Mouse (Mus musculus) erythroid progenitor cell, adult 5-6 weeks (primary cell): ENCODE measurements around the gene Nxn. TPM values are rescaled to one million over a fixed set of nuclear protein-coding genes. Genes with fewer than 3 reads are reported as not detected.

Experiments
- ATAC-seq: replicated peaks from 2 replicates; pipeline ENCODE4 v1.8.0; 2016; ENCODE audit warnings: moderate number of reproducible peaks, mild to moderate bottlenecking, moderate TSS enrichment, inconsistent platforms; ENCODE audit not compliant: poor library complexity, low FRiP score, severe bottlenecking
- total RNA-seq, 2 experiments: library from RNA; stranded (forward) in 1 of 2; stranded (reverse) in 1 of 2; fragments of 150-400 nt in 1 of 2; fragments of 186-747, 209-891 nt in 1 of 2; gene quantifications; 2 replicates each; pipeline versions ENCODE4 v1.2.3 to v1.2.4; 2015 to 2017; ENCODE audit warnings: low replicate concordance in 2 of 2

Nxn gene
- total RNA-seq, 2 experiments from 2014 or later, result 0.98 to 2.1 TPM

- ATAC-seq, result no peak
Measured at GRCm38 (mm10) chr11:76372120-76372519, 26.8 kb downstream of the Nxn start.

GRCm38 (mm10) chr11:76370491-76370890 is 28.4 kb downstream of the Nxn start:
- ATAC-seq, result no peak

DNA sequence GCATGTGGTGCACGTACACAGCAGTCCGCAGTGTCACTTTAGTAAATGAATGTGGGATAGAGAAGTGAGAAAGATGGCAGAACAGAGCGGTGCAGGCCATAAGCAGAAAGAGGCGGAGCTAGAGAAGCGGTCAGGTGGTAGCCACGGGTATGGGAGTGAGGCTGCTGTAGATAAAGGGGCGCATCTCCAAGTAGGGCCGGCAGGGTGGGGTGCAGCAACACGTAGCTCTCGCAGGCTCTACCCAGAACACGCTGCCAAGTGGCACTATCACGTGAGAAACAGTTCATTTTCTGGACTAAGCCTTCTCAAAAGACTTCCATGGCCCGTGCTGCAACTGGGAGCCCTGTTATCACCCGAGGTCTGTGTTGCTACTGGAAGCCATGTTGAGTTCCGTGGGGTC is 32.2 kb downstream of the Nxn start:
- no peak for ATAC-seq

DNA sequence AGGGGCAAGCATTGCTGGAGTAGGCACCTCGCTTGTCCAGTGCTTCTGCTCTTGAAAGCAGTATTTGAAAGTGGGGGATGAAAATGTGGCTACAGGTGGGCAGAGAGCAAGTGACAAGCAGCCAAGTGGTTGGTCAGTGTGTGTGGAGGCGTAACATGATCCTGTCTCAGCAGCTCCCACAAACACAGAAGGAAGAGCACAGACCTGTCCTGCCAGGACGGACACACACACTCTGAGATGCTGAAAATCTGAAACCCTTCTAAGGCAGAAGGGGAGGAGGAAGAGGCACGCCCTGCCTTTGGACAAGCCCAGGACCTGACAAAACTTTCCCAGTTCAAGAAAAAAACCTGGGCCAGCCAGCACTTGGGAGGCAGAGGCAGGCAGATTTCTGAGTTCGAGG is 34.9 kb downstream of the Nxn start:
- no peak for ATAC-seq

- ATAC-seq, result no peak
Measured at GRCm38 (mm10) chr11:76363636-76364035, 35.3 kb downstream of the Nxn start.

DNA sequence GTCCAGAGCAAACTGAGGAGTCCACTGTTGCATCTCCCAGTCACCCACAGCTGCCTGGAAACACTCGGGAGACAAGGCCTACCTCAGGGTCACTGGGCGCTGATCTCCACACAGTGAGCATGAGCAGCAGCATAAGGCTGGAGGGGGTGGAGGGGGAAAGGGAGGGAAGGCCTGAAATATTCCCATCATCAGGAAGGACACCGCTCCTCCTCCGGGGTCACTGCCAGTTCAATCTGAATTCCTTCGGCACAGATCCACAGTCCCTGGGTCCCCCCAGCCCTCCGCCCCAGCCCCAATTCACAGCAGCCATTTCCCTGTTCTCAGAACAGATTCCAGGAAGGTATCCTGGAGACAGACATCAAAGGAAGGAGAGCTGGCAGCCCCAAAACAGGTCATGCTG is 35.8 kb downstream of the Nxn start:
- ATAC-seq, result no peak

GRCm38 (mm10) chr11:76361422-76361821 is 37.5 kb downstream of the Nxn start:
- ATAC-seq, result no peak

DNA sequence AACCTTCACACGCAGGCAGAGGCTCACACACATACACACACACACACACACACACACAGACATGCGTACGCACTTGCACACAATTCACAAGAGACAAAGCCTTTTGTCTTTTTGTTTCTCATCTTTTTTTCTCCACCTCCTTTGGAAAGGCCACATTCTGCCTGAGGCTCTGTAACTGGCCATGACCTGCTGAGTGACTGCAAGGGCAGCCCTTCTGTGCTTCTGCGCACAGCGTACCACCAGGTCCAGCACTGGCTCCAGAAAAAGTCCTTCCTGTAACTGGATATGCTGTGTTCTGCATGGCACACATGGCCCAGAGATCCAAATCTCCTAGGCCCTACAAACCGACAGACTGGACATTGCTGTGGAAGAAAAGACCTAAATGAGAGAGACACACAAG is 38.7 kb downstream of the Nxn start:
- no peak for ATAC-seq

- ATAC-seq, result no peak
Measured at GRCm38 (mm10) chr11:76358628-76359320, 40.2 kb downstream of the Nxn start.

GRCm38 (mm10) chr11:76357464-76357863 is 41.5 kb downstream of the Nxn start:
- no peak for ATAC-seq

GRCm38 (mm10) chr11:76356091-76356490 is 42.8 kb downstream of the Nxn start:
- ATAC-seq, result no peak

GRCm38 (mm10) chr11:76355425-76355824 is 43.5 kb downstream of the Nxn start:
- ATAC-seq, result no peak

GRCm38 (mm10) chr11:76352861-76353558 is 45.9 kb downstream of the Nxn start:
- no peak for ATAC-seq

- no peak for ATAC-seq
Measured at GRCm38 (mm10) chr11:76351624-76352011, 47.3 kb downstream of the Nxn start.

DNA sequence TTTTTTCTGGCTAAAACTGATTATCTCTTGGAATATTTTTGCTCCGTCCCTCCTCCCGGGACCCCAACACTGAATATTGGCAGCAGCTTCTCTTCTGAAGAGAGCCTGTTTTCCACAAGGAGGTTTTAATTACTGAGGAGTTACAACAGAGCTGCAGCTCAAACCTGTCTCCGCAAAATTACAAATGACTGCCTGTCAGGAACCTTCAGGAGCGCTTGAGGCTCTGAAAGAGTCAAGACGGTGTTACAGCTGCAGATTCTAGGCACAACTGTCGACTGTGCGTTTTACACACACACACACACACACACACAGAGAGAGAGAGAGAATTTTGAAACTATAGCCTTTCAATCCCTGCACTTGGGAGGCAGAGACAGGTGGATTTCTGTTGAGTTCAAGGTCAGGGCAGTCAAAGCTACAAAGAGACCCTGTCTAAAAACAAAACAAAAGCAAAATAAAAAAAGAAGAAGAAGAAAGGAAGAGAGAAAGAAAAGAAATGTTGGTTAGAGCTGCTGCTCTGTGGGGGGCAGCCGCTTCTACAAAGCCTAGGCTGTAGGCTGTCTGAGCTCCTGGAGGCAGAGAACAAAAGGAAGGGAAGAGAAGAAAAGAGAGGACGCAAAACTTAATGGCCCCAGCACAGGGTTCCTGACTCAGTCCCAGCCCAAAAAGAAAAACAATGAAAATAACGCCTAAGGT is 47.9 kb downstream of the Nxn start:
- no peak for ATAC-seq

- no peak for ATAC-seq
Measured at GRCm38 (mm10) chr11:76349833-76350232, 49.1 kb downstream of the Nxn start.

GRCm38 (mm10) chr11:76347589-76347988 is 51.4 kb downstream of the Nxn start:
- no peak for ATAC-seq

DNA sequence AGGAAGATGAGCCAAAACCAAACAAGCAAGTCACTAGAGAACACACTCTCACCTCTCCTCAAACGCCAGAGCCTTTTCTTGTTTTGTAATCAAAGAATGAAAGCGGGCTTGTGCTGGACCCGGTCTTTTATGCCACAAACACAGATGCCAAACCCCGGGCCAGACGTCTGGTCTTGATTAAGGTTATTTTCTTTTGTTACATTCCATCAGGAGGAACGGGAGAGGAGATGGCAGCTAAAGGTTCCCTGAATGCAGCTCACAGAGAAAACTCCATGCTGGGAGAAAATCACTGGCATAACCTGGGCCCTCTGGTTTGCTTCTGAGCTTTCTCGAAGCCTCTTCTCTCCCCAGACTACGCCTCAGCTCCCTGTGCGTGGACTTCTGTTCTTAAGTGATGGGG is 55.9 kb downstream of the Nxn start:
- no peak for ATAC-seq

DNA sequence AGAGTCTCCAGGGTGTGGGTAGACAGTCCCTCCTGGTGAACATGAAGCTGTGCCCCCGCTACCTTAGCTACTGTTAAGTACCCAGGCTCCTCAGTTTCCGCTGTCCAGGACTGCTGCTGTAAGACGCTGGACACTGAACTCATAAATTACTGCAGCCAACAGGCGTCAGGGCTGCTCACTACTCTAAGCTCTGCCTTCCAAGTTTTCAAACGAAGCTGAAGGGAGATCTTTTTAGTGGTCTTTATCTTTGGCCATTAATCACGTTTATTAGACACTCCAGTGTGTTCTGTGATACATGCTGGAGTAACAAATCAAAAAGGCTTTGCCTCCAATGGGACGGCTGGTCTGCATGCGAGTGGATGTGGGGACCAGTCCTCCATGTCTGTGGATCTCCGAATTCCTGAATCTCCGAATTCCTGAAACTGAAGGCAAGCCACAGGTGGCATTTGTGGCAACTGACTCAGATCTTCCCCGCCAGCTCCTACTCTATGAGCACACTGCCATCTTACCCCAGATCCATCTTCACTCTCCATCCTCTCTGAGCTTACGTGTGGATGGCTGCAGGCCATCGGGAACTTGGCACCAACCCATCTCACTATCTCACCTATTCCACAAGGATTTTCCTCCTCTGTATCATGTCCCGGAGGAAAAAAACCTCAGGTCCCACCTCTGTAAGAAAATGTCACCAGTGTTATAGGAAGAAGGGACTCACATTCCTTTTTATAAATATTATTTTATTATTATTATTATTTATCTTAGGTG is 56.9 kb downstream of the Nxn start:
- no peak for ATAC-seq

- no peak for ATAC-seq
Measured at GRCm38 (mm10) chr11:76341163-76341562, 57.8 kb downstream of the Nxn start.
